Mouse (Mus musculus) heart, postnatal 10 days (tissue): ENCODE data around the gene Gm11758. TPM values are rescaled to one million over a fixed set of nuclear protein-coding genes. Genes with fewer than 3 reads are reported as not detected.
"Not testable (repeated sequence)": the region's sequence is repeated elsewhere in the genome, so short reads cannot be mapped to it uniquely, and the experiment has no call there.

Experiments used
- DNase-seq, 2 experiments: peaks; one replicate each; pipeline ENCODE4 v3.0.0; 2021
- intact Hi-C: fragments of 180-260 bp; cut with DNase I; formaldehyde crosslinking; loops from one replicate; pipeline ENCODE4 v1.15.1; 2025
- total RNA-seq, 2 experiments: library from RNA; stranded (reverse); gene quantifications; 2 replicates each; pipeline ENCODE4 v1.2.3; 2021

Gene Gm11758
- not detected for total RNA-seq

DNA sequence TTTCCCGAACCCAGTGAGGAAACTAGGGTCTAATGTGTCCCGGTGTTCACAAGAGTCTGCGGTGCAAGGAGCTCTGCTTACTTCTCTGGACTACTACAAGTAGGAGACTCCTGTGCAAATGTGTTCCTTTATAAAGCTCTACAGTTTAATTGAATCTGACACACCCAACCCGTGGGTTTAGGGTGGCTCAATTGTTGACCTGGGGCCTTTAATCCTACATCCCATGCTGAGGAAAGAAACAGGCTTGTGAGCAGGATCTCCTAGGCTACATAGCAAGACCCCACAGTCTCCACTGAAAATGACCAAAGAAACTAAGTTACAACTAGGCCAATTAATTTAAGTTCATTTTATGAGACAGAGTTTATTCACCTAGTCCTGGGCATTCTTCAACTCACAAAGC, at the start of gene Gm11758:
Gm11758 (minus strand) TSS at position 101 of the 400 bp plus-strand sequence.
- DNase-seq, intact Hi-C loops: not testable (repeated sequence)

DNA sequence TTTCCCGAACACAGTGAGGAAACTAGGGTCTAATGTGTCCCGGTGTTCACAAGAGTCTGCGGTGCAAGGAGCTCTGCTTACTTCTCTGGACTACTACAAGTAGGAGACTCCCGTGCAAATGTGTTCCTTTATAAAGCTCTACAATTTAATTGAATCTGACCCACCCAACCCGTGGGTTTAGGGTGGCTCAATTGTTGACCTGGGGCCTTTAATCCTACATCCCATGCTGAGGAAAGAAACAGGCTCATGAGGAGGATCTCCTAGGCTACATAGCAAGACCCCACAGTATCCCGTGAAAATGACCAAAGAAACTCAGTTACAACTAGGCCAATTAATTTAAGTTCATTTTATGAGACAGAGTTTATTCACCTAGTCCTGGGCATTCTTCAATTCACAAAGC, 44.6 kb upstream of the Gm11758 start, which contains the start of gene Gm11756:
Gm11756 (minus strand) TSS at position 101 of the 400 bp plus-strand sequence.
- intact Hi-C loops, DNase-seq: not testable (repeated sequence)

DNA sequence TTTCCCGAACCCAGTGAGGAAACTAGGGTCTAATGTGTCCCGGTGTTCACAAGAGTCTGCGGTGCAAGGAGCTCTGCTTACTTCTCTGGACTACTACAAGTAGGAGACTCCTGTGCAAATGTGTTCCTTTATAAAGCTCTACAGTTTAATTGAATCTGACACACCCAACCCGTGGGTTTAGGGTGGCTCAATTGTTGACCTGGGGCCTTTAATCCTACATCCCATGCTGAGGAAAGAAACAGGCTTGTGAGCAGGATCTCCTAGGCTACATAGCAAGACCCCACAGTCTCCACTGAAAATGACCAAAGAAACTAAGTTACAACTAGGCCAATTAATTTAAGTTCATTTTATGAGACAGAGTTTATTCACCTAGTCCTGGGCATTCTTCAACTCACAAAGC, 29.8 kb upstream of the Gm11758 start, which contains the start of gene Gm13871:
Gm13871 (minus strand) TSS at position 101 of the 400 bp plus-strand sequence.
- intact Hi-C loops, DNase-seq: not testable (repeated sequence)

DNA sequence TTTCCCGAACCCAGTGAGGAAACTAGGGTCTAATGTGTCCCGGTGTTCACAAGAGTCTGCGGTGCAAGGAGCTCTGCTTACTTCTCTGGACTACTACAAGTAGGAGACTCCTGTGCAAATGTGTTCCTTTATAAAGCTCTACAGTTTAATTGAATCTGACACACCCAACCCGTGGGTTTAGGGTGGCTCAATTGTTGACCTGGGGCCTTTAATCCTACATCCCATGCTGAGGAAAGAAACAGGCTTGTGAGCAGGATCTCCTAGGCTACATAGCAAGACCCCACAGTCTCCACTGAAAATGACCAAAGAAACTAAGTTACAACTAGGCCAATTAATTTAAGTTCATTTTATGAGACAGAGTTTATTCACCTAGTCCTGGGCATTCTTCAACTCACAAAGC, 14.9 kb upstream of the Gm11758 start, which contains the start of gene Gm11757:
Gm11757 (minus strand) TSS at position 101 of the 400 bp plus-strand sequence.
- intact Hi-C loops, result not testable (repeated sequence)

DNA sequence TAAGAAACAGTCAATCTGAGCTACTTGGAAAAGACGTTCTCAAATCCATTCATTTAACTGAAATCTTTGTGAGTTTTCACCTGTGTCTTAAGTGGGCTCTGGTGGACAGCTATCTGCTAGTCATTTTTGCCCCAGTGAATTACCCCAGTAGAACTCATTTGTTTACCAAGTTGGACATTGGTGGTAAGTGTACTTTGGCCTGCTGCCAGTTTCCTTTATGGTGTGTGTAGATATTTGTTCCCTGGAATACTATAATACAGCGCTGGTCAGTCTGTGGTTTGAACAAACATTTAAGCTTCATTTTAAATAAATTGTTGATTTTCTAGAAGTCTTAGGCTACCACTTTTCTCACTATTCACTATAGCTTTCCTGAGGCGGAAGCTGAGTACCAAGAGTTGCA, 49.5 kb downstream of the Gm11758 start:
- no peak for DNase-seq
- intact Hi-C loops, result no loop called here

More for the DNA sequence above, 14.9 kb upstream of the Gm11758 start, which contains the start of gene Gm11757:
- DNase-seq, result not testable (repeated sequence)

Other genes starting within 250 kb of the Gm11758 start
- gene Gm11236, start 238.1 kb downstream of the Gm11758 start, total RNA-seq, result not detected
- gene Gm11239, start 207.9 kb downstream of the Gm11758 start, total RNA-seq, result not detected
- not detected for gene Gm428, start 192.8 kb downstream of the Gm11758 start, total RNA-seq
- gene Rasef, start 85.3 kb downstream of the Gm11758 start, total RNA-seq, result under 1 TPM; 0.53 to 0.55 TPM
- not detected for gene Gm11757, start 14.8 kb upstream of the Gm11758 start, total RNA-seq
- gene Gm13871, start 29.7 kb upstream of the Gm11758 start, total RNA-seq, result not detected
- under 1 TPM in 1 of 2 experiments, not detected in 1; 0.22 TPM for gene Gm11756, start 44.5 kb upstream of the Gm11758 start, total RNA-seq
- gene 2310002L09Rik, start 74.6 kb upstream of the Gm11758 start, total RNA-seq, result 1 to 10 TPM; 1.3 to 1.7 TPM
- gene Frmd3, start 137.2 kb upstream of the Gm11758 start, total RNA-seq, result under 1 TPM; 0.15 to 0.24 TPM